Mouse (Mus musculus): ENCODE data around the gene A530016L24Rik. TPM values are rescaled to one million over a fixed set of nuclear protein-coding genes. Genes with fewer than 3 reads are reported as not detected.
A peak's percentile ranks its signal among the peaks of the same experiment; 100 is the strongest.

The A530016L24Rik gene
- polyA plus RNA-seq, 1 experiment: 14.5 TPM

DNA sequence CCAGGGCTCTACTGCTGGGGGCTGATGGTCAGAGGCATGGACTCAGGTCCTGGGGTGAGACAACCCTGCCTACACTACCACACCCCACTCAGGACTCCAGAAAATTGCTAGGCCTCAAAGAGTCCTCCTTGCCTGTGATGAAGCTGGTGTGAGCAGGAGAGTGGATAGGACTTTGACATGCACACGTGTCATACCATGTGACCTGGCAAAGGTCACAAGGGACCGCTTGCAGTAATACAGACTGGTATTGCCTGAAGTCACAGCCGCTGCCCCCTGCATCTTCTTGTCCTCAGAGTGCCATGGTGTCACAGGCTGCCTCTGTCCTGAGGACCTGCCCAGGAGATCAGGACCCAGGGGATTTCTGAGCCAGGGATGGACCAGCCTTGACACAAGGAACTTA lies 24.7 kb upstream of the A530016L24Rik start:
- no peaks in the 10 kb centered on the region for H3K4me1 ChIP-seq (replicated peaks; ENCODE audit: control insufficient read depth, insufficient read depth, low read length)
- DNase-seq: no peak
- H3K4me3 ChIP-seq (ENCODE audit: control insufficient read depth, insufficient read depth, low read length): no peak overlapping the region
- H3K27ac ChIP-seq (ENCODE audit: control insufficient read depth, insufficient read depth, low read length): no peak overlapping the region
- no peaks in the 10 kb centered on the region for H3K27me3 ChIP-seq (ENCODE audit: control insufficient read depth, insufficient read depth, low read length)
- WGBS: 85% methylated on average over 3 of the region's 3 CpGs
- H3K36me3 ChIP-seq (ENCODE audit: control insufficient read depth, insufficient read depth, low read length): no peaks in the 10 kb centered on the region
- TF ChIP-seq CTCF (IDR thresholded peaks at IDR 0.05; ENCODE audit: borderline replicate concordance, control insufficient read depth, extremely low read depth, insufficient read depth, low read length, poor library complexity): no peak
- TF ChIP-seq POLR2A (IDR thresholded peaks at IDR 0.05; ENCODE audit: control insufficient read depth, extremely low read depth, insufficient read depth, low read length, poor library complexity): no peak

DNA sequence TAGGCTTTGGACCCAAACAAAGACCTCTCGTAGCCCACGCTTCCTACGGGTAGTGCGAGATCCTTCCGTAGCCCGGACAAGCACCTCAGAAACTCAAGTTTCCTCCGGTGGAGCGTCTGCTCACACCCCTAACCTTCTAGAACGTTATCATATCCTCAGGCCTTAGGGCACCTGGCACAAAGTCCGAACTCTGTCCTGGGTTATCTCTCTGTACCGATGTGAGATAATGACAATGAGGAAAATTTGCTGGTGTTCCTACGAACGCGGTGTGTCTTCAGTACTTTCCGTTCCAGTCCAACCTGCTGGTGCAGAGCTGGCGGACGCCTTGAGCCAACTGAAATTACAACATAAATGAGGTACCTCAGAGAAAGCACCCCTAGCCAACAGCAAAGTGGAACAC lies 23.3 kb upstream of the A530016L24Rik start:
- 97% methylated on average over 17 of the region's 17 CpGs for WGBS
- no peak for DNase-seq
- no peaks in the 10 kb centered on the region for H3K27me3 ChIP-seq (ENCODE audit: control insufficient read depth, insufficient read depth, low read length)
- no peak overlapping the region for H3K27ac ChIP-seq (ENCODE audit: control insufficient read depth, insufficient read depth, low read length)
- TF ChIP-seq POLR2A (IDR thresholded peaks at IDR 0.05; ENCODE audit: control insufficient read depth, extremely low read depth, insufficient read depth, low read length, poor library complexity) (no peak), CTCF (IDR thresholded peaks at IDR 0.05; ENCODE audit: borderline replicate concordance, control insufficient read depth, extremely low read depth, insufficient read depth, low read length, poor library complexity) (no peak)
- H3K36me3 ChIP-seq (ENCODE audit: control insufficient read depth, insufficient read depth, low read length): no peaks in the 10 kb centered on the region
- H3K4me1 ChIP-seq (replicated peaks; ENCODE audit: control insufficient read depth, insufficient read depth, low read length): no peaks in the 10 kb centered on the region
- H3K4me3 ChIP-seq (ENCODE audit: control insufficient read depth, insufficient read depth, low read length): no peak overlapping the region

DNA sequence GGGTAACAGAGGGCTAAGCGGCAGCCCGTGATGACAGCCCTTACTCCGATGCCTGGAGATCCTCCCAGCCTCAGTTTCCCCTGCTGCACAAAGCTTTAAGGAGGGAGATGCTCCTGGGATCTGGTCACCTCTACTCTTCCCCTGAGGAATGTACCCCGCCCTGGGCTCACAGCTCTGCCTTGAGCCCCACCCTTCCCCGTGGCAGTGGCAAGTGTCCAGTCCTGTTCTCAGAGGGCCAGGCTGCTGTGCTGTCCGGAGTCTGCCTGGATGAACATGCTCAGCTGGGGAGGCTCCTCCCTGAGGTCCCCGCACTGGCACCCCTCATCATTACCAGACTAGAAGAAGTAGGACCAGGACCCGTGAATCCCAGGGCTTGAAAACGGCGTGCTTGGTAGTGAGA lies 21.9 kb upstream of the A530016L24Rik start:
- WGBS: 85% methylated on average over 10 of the region's 10 CpGs
- no peak for DNase-seq
- TF ChIP-seq CTCF (IDR thresholded peaks at IDR 0.05; ENCODE audit: borderline replicate concordance, control insufficient read depth, extremely low read depth, insufficient read depth, low read length, poor library complexity): no peak
- Histone ChIP-seq H3K27ac (ENCODE audit: control insufficient read depth, insufficient read depth, low read length) (no peak overlapping the region), H3K27me3 (ENCODE audit: control insufficient read depth, insufficient read depth, low read length) (no peaks in the 10 kb centered on the region), H3K4me3 (ENCODE audit: control insufficient read depth, insufficient read depth, low read length) (no peak overlapping the region), H3K4me1 (replicated peaks; ENCODE audit: control insufficient read depth, insufficient read depth, low read length) (no peaks in the 10 kb centered on the region), H3K36me3 (ENCODE audit: control insufficient read depth, insufficient read depth, low read length) (no peaks in the 10 kb centered on the region)

DNA sequence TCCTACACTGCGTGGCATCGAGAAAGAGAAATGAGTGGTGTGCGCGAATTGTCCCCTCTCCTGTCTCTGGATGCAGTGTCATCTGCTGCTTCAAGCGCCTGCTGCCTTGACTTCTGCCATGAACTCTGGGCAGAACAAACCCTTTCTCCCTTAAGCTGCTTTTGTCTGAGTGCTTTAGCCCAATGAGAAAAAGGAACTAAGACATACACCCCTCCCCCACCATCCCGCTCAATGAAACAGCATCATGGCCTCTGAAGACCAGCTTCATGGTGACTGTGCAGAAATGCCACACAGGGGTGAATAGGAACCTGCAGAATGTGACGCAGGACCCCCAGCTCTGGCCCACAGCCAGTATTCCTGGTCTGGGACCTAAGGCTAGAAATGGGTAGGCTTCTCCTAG lies 19.9 kb upstream of the A530016L24Rik start:
- Histone ChIP-seq H3K4me3 (ENCODE audit: control insufficient read depth, insufficient read depth, low read length) (no peak overlapping the region), H3K4me1 (replicated peaks; ENCODE audit: control insufficient read depth, insufficient read depth, low read length) (no peaks in the 10 kb centered on the region), H3K27me3 (ENCODE audit: control insufficient read depth, insufficient read depth, low read length) (no peaks in the 10 kb centered on the region), H3K36me3 (ENCODE audit: control insufficient read depth, insufficient read depth, low read length) (no peaks in the 10 kb centered on the region), H3K27ac (ENCODE audit: control insufficient read depth, insufficient read depth, low read length) (no peak overlapping the region)
- DNase-seq: no peak
- whole genome bisulfite sequencing: 79% methylated on average over 7 of the region's 7 CpGs
- no peak for TF ChIP-seq POLR2A (IDR thresholded peaks at IDR 0.05; ENCODE audit: control insufficient read depth, extremely low read depth, insufficient read depth, low read length, poor library complexity)

DNA sequence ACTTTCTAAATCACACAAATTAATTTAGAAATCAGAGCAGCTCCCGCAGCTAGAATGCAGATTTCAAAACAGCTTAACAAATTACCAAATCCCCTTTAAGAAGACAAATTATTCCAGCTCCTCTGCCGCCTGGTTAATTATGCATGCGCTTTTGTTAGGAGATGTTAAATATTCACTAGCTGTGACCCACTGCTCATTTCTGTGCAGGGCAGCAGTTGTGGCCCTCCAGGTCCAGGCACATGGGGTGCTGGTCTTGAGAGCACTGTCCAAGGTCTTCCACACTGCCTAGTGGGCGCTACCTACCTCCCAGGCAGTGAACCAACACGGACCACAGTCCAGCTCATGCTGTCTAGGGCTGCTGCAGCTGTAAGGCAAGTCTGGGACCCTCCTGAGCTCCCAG lies 19.0 kb upstream of the A530016L24Rik start:
- DNase-seq: no peak
- TF ChIP-seq POLR2A (IDR thresholded peaks at IDR 0.05; ENCODE audit: control insufficient read depth, extremely low read depth, insufficient read depth, low read length, poor library complexity) (no peak), CTCF (IDR thresholded peaks at IDR 0.05; ENCODE audit: borderline replicate concordance, control insufficient read depth, extremely low read depth, insufficient read depth, low read length, poor library complexity) (no peak)
- Histone ChIP-seq H3K27ac (ENCODE audit: control insufficient read depth, insufficient read depth, low read length) (no peak overlapping the region), H3K36me3 (ENCODE audit: control insufficient read depth, insufficient read depth, low read length) (no peaks in the 10 kb centered on the region), H3K4me1 (replicated peaks; ENCODE audit: control insufficient read depth, insufficient read depth, low read length) (no peaks in the 10 kb centered on the region), H3K27me3 (ENCODE audit: control insufficient read depth, insufficient read depth, low read length) (no peaks in the 10 kb centered on the region), H3K4me3 (ENCODE audit: control insufficient read depth, insufficient read depth, low read length) (no peak overlapping the region)
- 96% methylated on average over 5 of the region's 5 CpGs for WGBS

DNA sequence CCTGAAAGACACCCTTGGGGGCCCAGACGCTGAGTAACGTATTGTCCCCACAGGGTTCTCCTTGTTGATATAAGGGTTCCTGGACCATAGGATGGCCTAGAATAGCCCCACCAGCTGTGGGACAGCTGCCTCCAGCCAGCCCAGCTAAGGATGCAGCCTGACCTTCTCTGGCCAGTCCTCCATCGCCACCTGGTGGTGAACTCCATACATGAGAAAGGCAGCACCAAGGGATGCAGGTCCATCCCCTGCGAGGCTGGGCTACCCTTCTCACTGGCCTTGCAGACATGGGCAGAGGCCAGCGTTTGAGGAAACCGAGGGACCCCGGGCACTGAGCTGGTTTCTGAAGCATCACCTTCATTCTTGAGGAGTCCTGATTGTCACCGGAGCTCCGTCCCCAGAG lies 15.5 kb upstream of the A530016L24Rik start:
- peak; percentile 76 for DNase-seq
- Histone ChIP-seq H3K27ac (ENCODE audit: control insufficient read depth, insufficient read depth, low read length) (no peak overlapping the region), H3K4me1 (replicated peaks; ENCODE audit: control insufficient read depth, insufficient read depth, low read length) (no peaks in the 10 kb centered on the region), H3K36me3 (ENCODE audit: control insufficient read depth, insufficient read depth, low read length) (no peaks in the 10 kb centered on the region), H3K4me3 (ENCODE audit: control insufficient read depth, insufficient read depth, low read length) (no peak overlapping the region), H3K27me3 (ENCODE audit: control insufficient read depth, insufficient read depth, low read length) (no peaks in the 10 kb centered on the region)
- WGBS: 33% methylated on average over 9 of the region's 9 CpGs
- TF ChIP-seq CTCF (IDR thresholded peaks at IDR 0.05; ENCODE audit: borderline replicate concordance, control insufficient read depth, extremely low read depth, insufficient read depth, low read length, poor library complexity): peak; percentile 90
- no peak for TF ChIP-seq POLR2A (IDR thresholded peaks at IDR 0.05; ENCODE audit: control insufficient read depth, extremely low read depth, insufficient read depth, low read length, poor library complexity)

DNA sequence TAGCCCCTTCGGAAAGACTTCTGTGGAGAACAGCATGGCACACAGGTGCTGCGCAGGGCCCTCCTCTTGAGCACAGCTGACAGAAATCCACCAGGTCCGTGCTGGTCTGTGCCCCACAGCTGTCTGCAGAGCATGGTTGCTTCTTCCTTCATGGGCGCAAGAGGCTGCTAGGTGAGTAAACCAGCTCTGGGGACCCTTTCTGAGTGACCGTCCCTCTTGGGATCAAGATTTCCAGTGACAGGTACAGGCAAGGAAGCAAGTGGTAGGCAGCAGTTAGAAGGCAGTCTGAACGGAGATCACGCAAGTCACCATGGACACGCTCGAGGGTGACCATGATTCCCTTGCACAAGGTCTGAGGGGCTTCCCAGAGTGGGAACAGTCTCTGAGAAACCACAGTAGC lies 287 bp downstream of the A530016L24Rik start:
- no peaks in the 10 kb centered on the region for H3K4me1 ChIP-seq (replicated peaks; ENCODE audit: control insufficient read depth, insufficient read depth, low read length)
- no peak overlapping the region for H3K4me3 ChIP-seq (ENCODE audit: control insufficient read depth, insufficient read depth, low read length)
- DNase-seq: no peak
- no peak overlapping the region for H3K27ac ChIP-seq (ENCODE audit: control insufficient read depth, insufficient read depth, low read length)
- no peaks in the 10 kb centered on the region for H3K36me3 ChIP-seq (ENCODE audit: control insufficient read depth, insufficient read depth, low read length)
- WGBS: 91% methylated on average over 9 of the region's 9 CpGs
- TF ChIP-seq CTCF (IDR thresholded peaks at IDR 0.05; ENCODE audit: borderline replicate concordance, control insufficient read depth, extremely low read depth, insufficient read depth, low read length, poor library complexity) (no peak), POLR2A (IDR thresholded peaks at IDR 0.05; ENCODE audit: control insufficient read depth, extremely low read depth, insufficient read depth, low read length, poor library complexity) (no peak)
- H3K27me3 ChIP-seq (ENCODE audit: control insufficient read depth, insufficient read depth, low read length): no peaks in the 10 kb centered on the region

All from thymus, adult 2 months (tissue).